Mouse (Mus musculus): ENCODE results near the gene Lalba. TPM values are rescaled to one million over a fixed set of nuclear protein-coding genes. Genes with fewer than 3 reads are reported as not detected.

The Lalba gene
- polyA plus RNA-seq (2014; fragmentation: Illumina TruSeq; extraction: RNeasy Lipid Tissue Mini Kit (QIAGEN cat#74804); ENCODE audit: low read depth, low replicate concordance) = not detected

DNA sequence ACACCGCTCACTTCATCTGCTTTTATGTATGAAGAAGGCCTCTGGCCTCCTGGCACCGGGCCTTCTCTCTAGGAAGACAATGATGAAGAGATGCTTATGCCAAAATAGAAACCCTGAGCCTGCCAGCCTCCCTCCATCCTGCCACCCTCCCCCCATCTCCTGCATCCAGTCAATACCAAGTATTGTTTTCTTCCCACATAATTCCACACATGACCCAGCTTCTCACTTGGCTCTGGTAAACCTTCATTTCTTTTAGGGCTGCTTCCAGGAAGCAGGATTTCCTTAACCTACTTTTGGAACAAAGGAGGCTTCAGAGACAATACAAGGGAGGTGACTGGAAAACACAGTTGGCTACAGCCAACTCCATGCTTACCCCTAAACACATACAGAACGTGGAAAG is at the start of gene Lalba:
Gene Lalba (minus strand): TSS at position 21 of the 400 bp plus-strand sequence.

DNA sequence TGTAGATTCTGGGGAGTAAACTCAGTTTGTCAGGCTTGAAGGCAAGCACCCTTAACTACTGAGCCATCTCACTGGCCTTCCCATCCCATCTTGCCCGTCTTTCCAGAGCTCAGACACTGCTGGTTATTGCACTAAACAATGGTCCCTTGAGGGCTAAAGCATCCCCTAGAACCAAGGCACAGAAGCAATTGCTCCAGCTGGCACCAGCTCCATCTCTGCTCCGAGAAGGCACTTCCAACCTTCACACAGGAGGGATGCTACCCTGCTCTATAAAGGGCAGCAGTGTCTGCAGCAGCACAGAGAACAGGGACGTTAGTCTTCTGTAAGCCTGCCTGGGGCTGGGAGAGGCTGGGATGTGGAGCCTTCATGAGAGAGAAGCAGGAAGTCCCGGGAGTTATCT is 9.6 kb upstream of the Lalba start, which contains the start of gene Olfr279:
Gene Olfr279 (plus strand): TSS at position 301 of the 400 bp plus-strand sequence.

DNA sequence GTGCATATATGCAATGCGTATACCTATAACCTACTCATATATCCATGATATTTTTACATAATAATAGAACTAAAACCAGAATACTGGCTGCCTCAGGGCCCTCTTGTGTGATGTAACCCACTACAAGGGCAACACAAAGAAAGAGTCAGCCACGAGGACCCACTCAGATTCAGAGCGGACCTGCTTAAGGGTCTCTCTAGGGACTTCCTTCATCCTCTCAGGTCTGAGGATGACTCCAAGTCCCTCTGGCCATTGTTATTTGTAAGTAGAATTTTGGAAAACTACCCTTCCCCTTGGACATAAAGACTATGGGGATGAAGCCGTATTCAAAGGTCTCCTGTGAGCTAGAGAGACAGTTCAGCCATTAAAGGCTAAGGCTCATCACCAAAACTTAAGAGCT is 12.9 kb downstream of the Lalba start, which contains the start of gene OR5BS1P:
Gene OR5BS1P (plus strand): TSS at position 301 of the 400 bp plus-strand sequence.

DNA sequence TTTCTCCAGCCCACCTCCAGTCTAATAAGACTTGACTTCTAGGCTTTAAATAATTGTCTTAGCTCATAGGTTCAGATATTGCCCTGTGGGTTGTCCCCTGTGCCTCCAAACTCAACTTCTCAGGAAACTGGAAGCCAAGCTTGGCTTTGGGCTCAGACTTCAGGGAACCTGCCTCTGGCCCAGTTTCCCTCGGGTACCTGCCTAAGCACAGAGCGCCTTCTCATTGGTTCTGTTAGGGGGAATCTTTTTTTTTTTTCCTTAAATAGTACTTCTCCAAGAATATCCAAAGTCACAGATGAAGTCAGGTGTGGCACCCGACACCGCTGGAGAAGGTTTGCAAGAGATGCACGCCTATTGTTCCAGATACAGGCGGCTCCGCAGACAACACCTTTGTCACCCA is 30.2 kb downstream of the Lalba start, which contains the start of gene Olfr281:
Gene Olfr281 (plus strand): TSS at position 301 of the 400 bp plus-strand sequence.

DNA sequence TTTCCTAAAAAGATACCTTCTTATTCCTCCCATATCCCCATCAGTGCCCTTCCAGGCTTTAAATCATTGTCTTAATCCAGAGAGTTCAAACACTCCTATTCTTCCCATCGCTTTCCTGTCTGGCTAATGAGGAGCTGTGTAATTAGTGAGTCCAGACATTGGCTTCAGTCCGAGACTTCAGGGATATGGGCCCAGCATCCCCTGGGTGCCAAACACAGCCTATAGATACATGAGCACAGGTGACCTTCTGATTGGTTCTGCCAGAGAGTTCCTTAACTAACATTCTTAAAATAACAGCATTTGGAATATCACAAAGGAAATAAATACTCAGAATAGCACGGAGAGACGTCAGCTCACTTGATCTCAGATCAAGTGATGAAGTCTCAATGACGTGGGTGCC is 51.6 kb downstream of the Lalba start, which contains the start of gene Olfr282:
Gene Olfr282 (plus strand): TSS at position 301 of the 400 bp plus-strand sequence.

Other genes with a start within 250 kb of the Lalba start
- not detected for gene Olfr286, start 248.3 kb downstream of the Lalba start, polyA plus RNA-seq (2014; fragmentation: Illumina TruSeq; extraction: RNeasy Lipid Tissue Mini Kit (QIAGEN cat#74804); ENCODE audit: low read depth, low replicate concordance)
- not detected for gene H1fnt, start 225.4 kb downstream of the Lalba start, polyA plus RNA-seq (2014; fragmentation: Illumina TruSeq; extraction: RNeasy Lipid Tissue Mini Kit (QIAGEN cat#74804); ENCODE audit: low read depth, low replicate concordance)
- gene Zfp641, start 186.6 kb downstream of the Lalba start, polyA plus RNA-seq (2014; fragmentation: Illumina TruSeq; extraction: RNeasy Lipid Tissue Mini Kit (QIAGEN cat#74804); ENCODE audit: low read depth, low replicate concordance) = 0.32 TPM
- not detected for gene Olfr285, start 165.4 kb downstream of the Lalba start, polyA plus RNA-seq (2014; fragmentation: Illumina TruSeq; extraction: RNeasy Lipid Tissue Mini Kit (QIAGEN cat#74804); ENCODE audit: low read depth, low replicate concordance)
- not detected for gene Olfr284, start 141.7 kb downstream of the Lalba start, polyA plus RNA-seq (2014; fragmentation: Illumina TruSeq; extraction: RNeasy Lipid Tissue Mini Kit (QIAGEN cat#74804); ENCODE audit: low read depth, low replicate concordance)
- gene Olfr283, start 101.8 kb downstream of the Lalba start, polyA plus RNA-seq (2014; fragmentation: Illumina TruSeq; extraction: RNeasy Lipid Tissue Mini Kit (QIAGEN cat#74804); ENCODE audit: low read depth, low replicate concordance) = not detected
- gene Olfr282, start 51.5 kb downstream of the Lalba start, polyA plus RNA-seq (2014; fragmentation: Illumina TruSeq; extraction: RNeasy Lipid Tissue Mini Kit (QIAGEN cat#74804); ENCODE audit: low read depth, low replicate concordance) = not detected
- not detected for gene Olfr281, start 30.1 kb downstream of the Lalba start, polyA plus RNA-seq (2014; fragmentation: Illumina TruSeq; extraction: RNeasy Lipid Tissue Mini Kit (QIAGEN cat#74804); ENCODE audit: low read depth, low replicate concordance)
- not detected for gene OR5BS1P, start 12.8 kb downstream of the Lalba start, polyA plus RNA-seq (2014; fragmentation: Illumina TruSeq; extraction: RNeasy Lipid Tissue Mini Kit (QIAGEN cat#74804); ENCODE audit: low read depth, low replicate concordance)
- not detected for gene Olfr279, start 9.7 kb upstream of the Lalba start, polyA plus RNA-seq (2014; fragmentation: Illumina TruSeq; extraction: RNeasy Lipid Tissue Mini Kit (QIAGEN cat#74804); ENCODE audit: low read depth, low replicate concordance)
- 18.8 TPM for gene Kansl2, start 51.5 kb upstream of the Lalba start, polyA plus RNA-seq (2014; fragmentation: Illumina TruSeq; extraction: RNeasy Lipid Tissue Mini Kit (QIAGEN cat#74804); ENCODE audit: low read depth, low replicate concordance)
- 25.8 TPM for gene Ccnt1, start 88.2 kb upstream of the Lalba start, polyA plus RNA-seq (2014; fragmentation: Illumina TruSeq; extraction: RNeasy Lipid Tissue Mini Kit (QIAGEN cat#74804); ENCODE audit: low read depth, low replicate concordance)
- gene 4930415O20Rik, start 88.3 kb upstream of the Lalba start, polyA plus RNA-seq (2014; fragmentation: Illumina TruSeq; extraction: RNeasy Lipid Tissue Mini Kit (QIAGEN cat#74804); ENCODE audit: low read depth, low replicate concordance) = not detected
- 2.4 TPM for gene Adcy6, start 127.4 kb upstream of the Lalba start, polyA plus RNA-seq (2014; fragmentation: Illumina TruSeq; extraction: RNeasy Lipid Tissue Mini Kit (QIAGEN cat#74804); ENCODE audit: low read depth, low replicate concordance)
- gene Cacnb3, start 148.1 kb upstream of the Lalba start, polyA plus RNA-seq (2014; fragmentation: Illumina TruSeq; extraction: RNeasy Lipid Tissue Mini Kit (QIAGEN cat#74804); ENCODE audit: low read depth, low replicate concordance) = not detected
- gene Ddx23, start 180.2 kb upstream of the Lalba start, polyA plus RNA-seq (2014; fragmentation: Illumina TruSeq; extraction: RNeasy Lipid Tissue Mini Kit (QIAGEN cat#74804); ENCODE audit: low read depth, low replicate concordance) = 2.8 TPM
- 6.3 TPM for gene Rnd1, start 194.7 kb upstream of the Lalba start, polyA plus RNA-seq (2014; fragmentation: Illumina TruSeq; extraction: RNeasy Lipid Tissue Mini Kit (QIAGEN cat#74804); ENCODE audit: low read depth, low replicate concordance)
- not detected for gene Ccdc65, start 225.5 kb upstream of the Lalba start, polyA plus RNA-seq (2014; fragmentation: Illumina TruSeq; extraction: RNeasy Lipid Tissue Mini Kit (QIAGEN cat#74804); ENCODE audit: low read depth, low replicate concordance)
- gene Fkbp11, start 245.5 kb upstream of the Lalba start, polyA plus RNA-seq (2014; fragmentation: Illumina TruSeq; extraction: RNeasy Lipid Tissue Mini Kit (QIAGEN cat#74804); ENCODE audit: low read depth, low replicate concordance) = 1.7 TPM

All from liver, adult 10 weeks (tissue).